Mouse (Mus musculus) gastrocnemius, postnatal 36 days (tissue): ENCODE results near the gene Zbtb8a. TPM values are rescaled to one million over a fixed set of nuclear protein-coding genes. Genes with fewer than 3 reads are reported as not detected.

Experiments used
- DNase-seq, 2 experiments: peaks; one replicate each; pipeline ENCODE4 v3.0.0; 2022
- intact Hi-C: fragments of 180-260 bp; cut with DNase I; formaldehyde crosslinking; loops from one replicate; pipeline ENCODE4 v1.15.1; 2025
- total RNA-seq, 2 experiments: library from RNA; stranded (reverse); gene quantifications; 2 replicates each; pipeline ENCODE4 v1.2.3; 2021

The Zbtb8a gene
- total RNA-seq, 2 experiments from 2014 or later: 0.76 to 1.1 TPM

DNA sequence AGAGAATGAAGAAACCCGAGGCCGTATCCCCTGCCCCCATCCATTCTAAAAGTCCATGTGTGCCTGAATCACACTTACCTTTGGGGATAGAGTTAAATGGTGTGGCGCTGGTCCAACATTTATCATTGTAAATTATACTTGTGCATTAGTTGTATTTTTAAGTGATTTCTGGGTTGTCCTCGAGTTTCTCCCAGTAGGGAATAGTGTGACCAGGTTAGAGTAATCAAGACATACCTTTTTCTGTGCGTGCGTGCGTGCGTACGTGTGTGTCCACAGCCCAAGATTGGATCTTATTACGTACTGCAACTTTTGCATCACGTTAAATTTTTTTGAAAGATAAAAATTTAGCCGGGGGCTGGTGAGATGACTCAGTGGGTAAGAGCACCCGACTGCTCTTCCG, 41.6 kb downstream of the Zbtb8a start:
- DNase-seq: no peak
- intact Hi-C loops: no loop called here

- intact Hi-C loops: no loop called here
- DNase-seq: peak; percentile 91 to 96
Observed at GRCm38 (mm10) chr4:129335216-129336074, 42.5 kb downstream of the Zbtb8a start, which contains the start of the genes Rbbp4 and Zbtb8os. Rbbp4 (minus strand) TSS chr4:129335370. Zbtb8os (plus strand) TSS chr4:129335695.

DNA sequence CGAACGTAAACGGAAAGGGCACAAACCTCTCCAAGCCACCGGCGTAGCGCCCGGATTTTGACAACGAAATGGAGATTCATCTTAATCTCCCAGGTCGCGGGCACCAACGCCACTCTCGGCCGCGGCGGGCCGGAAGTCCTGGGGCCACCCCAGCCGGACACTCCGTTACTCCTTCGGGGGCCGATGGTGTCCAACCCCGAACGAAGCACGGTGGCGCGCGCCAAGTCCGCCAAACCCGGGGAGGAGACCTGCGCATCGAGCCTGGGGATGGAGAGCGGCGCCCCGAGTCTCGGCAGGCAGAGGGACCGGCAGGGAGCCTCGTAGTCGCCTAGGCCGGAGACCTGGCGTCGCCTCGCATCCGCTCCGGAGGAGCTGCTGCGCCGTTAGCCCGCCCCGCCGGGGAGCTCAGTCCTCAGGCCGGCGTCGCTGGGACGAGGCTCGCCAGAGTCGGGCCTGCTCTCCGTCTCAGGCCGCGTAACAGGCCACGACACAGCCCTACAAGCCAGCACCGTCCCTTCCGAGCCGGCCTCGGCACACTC, 43.2 kb downstream of the Zbtb8a start:
- no peak for DNase-seq
- intact Hi-C loops: loop anchor here (5.0 kb wide), 1 partner anchor 42 kb away; no protein-coding TSS in a partner anchor

DNA sequence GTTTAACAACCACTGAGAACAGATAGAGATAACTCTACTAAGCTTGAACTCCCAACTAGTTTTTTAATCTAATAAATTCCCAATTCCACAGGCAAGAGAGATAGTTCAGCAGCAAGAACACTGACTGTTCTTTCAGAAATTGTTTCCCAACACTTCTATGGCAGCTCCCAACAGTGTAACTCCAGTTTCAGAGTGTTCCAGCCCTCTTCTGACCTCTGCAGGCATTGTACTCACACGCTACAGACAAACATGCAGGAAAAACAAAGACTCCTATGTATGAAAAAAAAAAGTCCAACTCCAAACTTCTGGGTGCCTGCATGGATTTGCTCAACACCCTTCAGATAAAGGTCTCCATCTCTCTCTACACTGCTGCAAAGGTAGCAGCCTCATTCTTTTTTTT, 45.1 kb downstream of the Zbtb8a start:
- DNase-seq: no peak
- intact Hi-C loops: loop anchor here (5.0 kb wide), 1 partner anchor 41 kb away; no protein-coding TSS in a partner anchor

DNA sequence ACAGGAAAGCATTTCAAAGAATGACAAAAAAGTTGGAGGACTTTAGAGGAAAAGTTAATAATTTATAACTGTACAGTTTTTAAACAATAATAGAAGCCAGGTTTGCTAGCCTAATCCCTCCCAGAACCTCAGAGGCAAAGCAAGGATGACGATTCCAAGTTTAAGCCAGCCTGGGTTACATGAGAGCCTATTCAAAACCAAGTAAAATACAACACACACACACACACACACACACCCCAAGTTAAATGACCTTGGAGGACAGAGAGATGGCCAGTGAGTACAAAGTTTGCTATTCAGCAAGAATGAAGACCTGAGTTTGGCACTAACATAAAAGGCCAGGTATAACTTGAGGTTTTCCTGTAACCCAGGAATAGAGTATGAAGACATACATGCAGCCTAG, 51.7 kb downstream of the Zbtb8a start:
- DNase-seq: no peak
- intact Hi-C loops: no loop called here

GRCm38 (mm10) chr4:129324756-129325155, 53.2 kb downstream of the Zbtb8a start:
- intact Hi-C loops: no loop called here
- no peak for DNase-seq

GRCm38 (mm10) chr4:129323491-129323890, 54.4 kb downstream of the Zbtb8a start:
- intact Hi-C loops: no loop called here
- DNase-seq: no peak

DNA sequence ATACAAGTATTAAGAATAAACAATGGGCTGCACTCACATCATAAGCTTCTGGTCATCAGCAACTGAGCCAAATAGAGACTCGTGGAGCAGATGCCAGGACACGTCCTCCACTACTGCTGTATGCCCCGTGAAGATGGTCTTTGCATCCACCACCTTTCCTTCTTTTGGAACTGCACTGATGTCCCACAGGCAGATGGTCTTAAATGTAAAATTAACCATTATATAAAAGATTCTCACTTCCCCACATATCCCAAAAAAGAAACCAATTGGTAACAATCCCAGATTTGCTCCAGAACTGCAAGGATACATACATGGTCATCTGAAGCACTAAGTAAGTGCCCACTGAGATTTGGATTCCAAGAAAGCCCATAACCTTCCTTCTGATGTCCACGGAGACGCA, 55.9 kb downstream of the Zbtb8a start:
- intact Hi-C loops: no loop called here

DNA sequence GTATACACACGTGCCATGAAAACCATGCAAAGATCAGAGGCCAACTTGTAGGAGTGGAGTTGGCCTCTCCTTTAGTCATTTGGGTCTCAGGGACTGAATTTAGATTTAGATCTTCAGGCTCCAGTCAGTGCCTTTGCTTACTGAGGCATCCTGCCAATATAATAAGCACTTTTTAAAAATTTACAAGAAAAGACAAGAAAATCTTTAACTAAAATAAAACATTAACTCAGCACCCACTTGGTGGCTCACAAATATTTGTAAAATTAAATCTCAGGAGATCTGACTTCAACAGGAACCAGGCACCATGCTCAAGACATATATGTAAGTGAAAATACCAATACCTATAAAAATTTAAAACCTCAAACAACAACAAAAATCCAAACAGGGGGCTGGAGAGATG, 57.0 kb downstream of the Zbtb8a start:
- intact Hi-C loops: no loop called here
- no peak for DNase-seq

More for the DNA sequence above, 55.9 kb downstream of the Zbtb8a start:
- DNase-seq: no peak

DNA sequence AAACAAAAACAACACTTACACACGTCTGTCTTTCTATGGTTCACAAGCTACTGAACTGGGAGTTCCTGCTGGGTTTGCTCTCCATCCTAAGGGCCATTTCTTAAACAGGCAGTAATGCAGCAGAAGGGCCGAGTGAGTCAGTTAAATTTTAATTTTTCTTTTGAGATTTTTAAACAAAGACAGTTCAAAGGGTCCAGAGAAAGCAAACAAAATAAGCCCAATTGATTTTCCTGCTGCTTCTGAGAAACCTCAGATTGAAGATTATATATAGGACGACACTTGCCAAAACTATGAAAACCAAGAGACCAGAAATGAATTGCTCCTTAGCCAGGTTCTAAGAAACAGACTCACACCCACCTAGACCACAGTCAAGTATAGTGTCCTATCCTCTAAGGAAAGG, 64.0 kb downstream of the Zbtb8a start:
- intact Hi-C loops: no loop called here
- DNase-seq: no peak

DNA sequence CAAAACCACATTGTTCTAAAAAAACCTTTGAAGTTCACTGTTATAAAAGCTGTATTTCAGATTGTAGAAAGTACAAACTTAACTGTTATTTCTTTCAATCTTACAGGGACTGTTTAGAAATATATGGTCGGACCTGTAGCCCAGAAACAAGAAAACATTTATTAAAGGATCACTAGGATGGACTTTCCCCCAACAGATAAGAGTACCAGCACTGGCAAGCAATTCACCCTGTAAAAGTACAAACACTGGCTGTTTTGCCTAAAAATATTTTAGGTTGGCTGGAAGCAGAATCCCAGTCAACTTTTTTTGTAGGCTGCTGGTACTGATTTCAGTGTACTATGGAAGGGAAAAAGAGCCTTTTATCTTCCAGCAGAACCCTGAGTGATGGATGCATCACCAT, 70.0 kb downstream of the Zbtb8a start:
- DNase-seq: no peak

GRCm38 (mm10) chr4:129304306-129304705, 73.6 kb downstream of the Zbtb8a start:
- intact Hi-C loops: no loop called here
- DNase-seq: no peak

More for the DNA sequence above, 70.0 kb downstream of the Zbtb8a start:
- intact Hi-C loops: no loop called here

- DNase-seq: no peak
- intact Hi-C loops: no loop called here
Observed at GRCm38 (mm10) chr4:129303816-129304215, 74.1 kb downstream of the Zbtb8a start.

Other genes starting within 250 kb of the Zbtb8a start
- gene Fndc5, start 241.1 kb downstream of the Zbtb8a start, total RNA-seq: 10 to 100 TPM; 68.2 to 86.2 TPM
- gene S100pbp, start 188.4 kb downstream of the Zbtb8a start, total RNA-seq: 1 to 10 TPM; 3.3 to 5.1 TPM
- gene Yars, start 188.4 kb downstream of the Zbtb8a start, total RNA-seq: 10 to 100 TPM; 38.0 to 39.8 TPM
- gene C77080, start 116.7 kb downstream of the Zbtb8a start, total RNA-seq: 1 to 10 TPM; 1.7 to 1.9 TPM
- 10 to 100 TPM; 38.3 to 44.9 TPM for gene Sync, start 90.5 kb downstream of the Zbtb8a start, total RNA-seq
- gene Rbbp4, start 42.7 kb downstream of the Zbtb8a start, total RNA-seq: 10 to 100 TPM; 36.0 to 47.3 TPM
- gene Zbtb8os, start 42.4 kb downstream of the Zbtb8a start, total RNA-seq: 10 to 100 TPM; 23.3 to 24.2 TPM
- not detected for gene Zbtb8b, start 62.7 kb upstream of the Zbtb8a start, total RNA-seq
- 10 to 100 TPM; 28.7 to 35.8 TPM for gene Bsdc1, start 83.5 kb upstream of the Zbtb8a start, total RNA-seq
- gene Tssk3, start 112.9 kb upstream of the Zbtb8a start, total RNA-seq: not detected
- gene Fam229a, start 113.1 kb upstream of the Zbtb8a start, total RNA-seq: not detected
- 1 to 10 TPM; 1.0 to 1.9 TPM for gene Marcksl1, start 135.5 kb upstream of the Zbtb8a start, total RNA-seq
- 1 to 10 TPM; 9.0 to 9.9 TPM for gene Hdac1, start 164.6 kb upstream of the Zbtb8a start, total RNA-seq
- gene Lck, start 195.5 kb upstream of the Zbtb8a start, total RNA-seq: 1 to 10 TPM in 1 of 2 experiments, not detected in 1; 6.2 TPM
- gene Fam167b, start 200.4 kb upstream of the Zbtb8a start, total RNA-seq: not detected
- 100 to 1,000 TPM; 116 to 135 TPM for gene Eif3i, start 222.5 kb upstream of the Zbtb8a start, total RNA-seq
- gene Tmem234, start 222.6 kb upstream of the Zbtb8a start, total RNA-seq: 10 to 100 TPM; 29.3 to 30.0 TPM
- under 1 TPM; 0.51 to 0.62 TPM for gene Dcdc2b, start 236.1 kb upstream of the Zbtb8a start, total RNA-seq
- 1 to 10 TPM; 6.5 to 9.8 TPM for gene Iqcc, start 241.0 kb upstream of the Zbtb8a start, total RNA-seq
- 10 to 100 TPM; 41.0 to 44.5 TPM for gene Ccdc28b, start 245.8 kb upstream of the Zbtb8a start, total RNA-seq